Mouse (Mus musculus): Measurements from ENCODE around the gene Odc1. TPM values are rescaled to one million over a fixed set of nuclear protein-coding genes. Genes with fewer than 3 reads are reported as not detected.

Odc1 gene
- polyA plus RNA-seq, 1 experiment from 2014 or later: 193 TPM

- H3K4me3 ChIP-seq: no peak overlapping the region
- no peaks in the 10 kb centered on the region for H3K9me3 ChIP-seq
- 78% methylated on average over 3 of the region's 3 CpGs for WGBS
- H3K27ac ChIP-seq: no peak overlapping the region
- H3K4me1 ChIP-seq: peaks cover 10% of the 10 kb centered on the region
- H3K36me3 ChIP-seq: peaks cover 42% of the 10 kb centered on the region
- H3K9ac ChIP-seq: no peak overlapping the region
- no peak for ATAC-seq (ENCODE audit: insufficient number of reproducible peaks, insufficient read depth, low FRiP score, low TSS enrichment, low read depth)
- H3K4me2 ChIP-seq: no peak overlapping the region
- no peaks in the 10 kb centered on the region for H3K27me3 ChIP-seq
Measured at GRCm38 (mm10) chr12:17552420-17552819, 7.8 kb downstream of the Odc1 start.

- Histone ChIP-seq H3K36me3 (peaks cover 36% of the 10 kb centered on the region), H3K9me3 (no peaks in the 10 kb centered on the region), H3K27ac (no peak overlapping the region), H3K4me2 (no peak overlapping the region), H3K4me1 (peaks cover 12% of the 10 kb centered on the region), H3K4me3 (no peak overlapping the region), H3K9ac (no peak overlapping the region), H3K27me3 (no peaks in the 10 kb centered on the region)
- WGBS: 71% methylated on average over 2 of the region's 2 CpGs
- ATAC-seq (ENCODE audit: insufficient number of reproducible peaks, insufficient read depth, low FRiP score, low TSS enrichment, low read depth): no peak
Measured at GRCm38 (mm10) chr12:17552949-17553348, 8.4 kb downstream of the Odc1 start.

GRCm38 (mm10) chr12:17553627-17554026, 9.0 kb downstream of the Odc1 start:
- Histone ChIP-seq H3K36me3 (peaks cover 30% of the 10 kb centered on the region), H3K4me2 (no peak overlapping the region), H3K4me1 (peaks cover 12% of the 10 kb centered on the region), H3K4me3 (no peak overlapping the region), H3K9me3 (no peaks in the 10 kb centered on the region), H3K27me3 (no peaks in the 10 kb centered on the region), H3K27ac (no peak overlapping the region), H3K9ac (no peak overlapping the region)
- no peak for ATAC-seq (ENCODE audit: insufficient number of reproducible peaks, insufficient read depth, low FRiP score, low TSS enrichment, low read depth)
- WGBS: 79% methylated on average over 5 of the region's 5 CpGs

- Histone ChIP-seq H3K27me3 (no peaks in the 10 kb centered on the region), H3K9me3 (no peaks in the 10 kb centered on the region), H3K36me3 (peaks cover 22% of the 10 kb centered on the region), H3K4me3 (no peak overlapping the region), H3K4me2 (no peak overlapping the region), H3K9ac (no peak overlapping the region), H3K27ac (no peak overlapping the region), H3K4me1 (peaks cover 12% of the 10 kb centered on the region)
- ATAC-seq (ENCODE audit: insufficient number of reproducible peaks, insufficient read depth, low FRiP score, low TSS enrichment, low read depth): peak; percentile 12; the same call in 1 of the 2 replicates
- WGBS: 34% methylated on average over 15 of the region's 15 CpGs
Measured at GRCm38 (mm10) chr12:17554200-17554951, 9.8 kb downstream of the Odc1 start.

- 24% methylated on average over 21 of the region's 21 CpGs for WGBS
- Histone ChIP-seq H3K4me1 (peaks cover 12% of the 10 kb centered on the region), H3K36me3 (peaks cover 2% of the 10 kb centered on the region), H3K27me3 (no peaks in the 10 kb centered on the region), H3K4me2 (peak overlapping the region; percentile 44), H3K9ac (peak overlapping the region; percentile 36; the same call in 1 of the 2 replicates), H3K27ac (0 out of 2 replicates have a peak overlapping the region, but pooled peaks have one; percentile 48), H3K4me3 (no peak overlapping the region), H3K9me3 (no peaks in the 10 kb centered on the region)
- no peak for ATAC-seq (ENCODE audit: insufficient number of reproducible peaks, insufficient read depth, low FRiP score, low TSS enrichment, low read depth)
Measured at GRCm38 (mm10) chr12:17556430-17557343, 12.1 kb downstream of the Odc1 start.

GRCm38 (mm10) chr12:17557344-17557966, 12.9 kb downstream of the Odc1 start:
- no peak for ATAC-seq (ENCODE audit: insufficient number of reproducible peaks, insufficient read depth, low FRiP score, low TSS enrichment, low read depth)
- Histone ChIP-seq H3K4me3 (no peak overlapping the region), H3K27me3 (no peaks in the 10 kb centered on the region), H3K4me1 (peaks cover 12% of the 10 kb centered on the region), H3K9ac (peak overlapping the region; percentile 36; the same call in 1 of the 2 replicates), H3K27ac (0 out of 2 replicates have a peak overlapping the region, but pooled peaks have one; percentile 48), H3K9me3 (no peaks in the 10 kb centered on the region), H3K4me2 (peak overlapping the region; percentile 44), H3K36me3 (no peaks in the 10 kb centered on the region)
- 13% methylated on average over 7 of the region's 7 CpGs for WGBS

- WGBS: 63% methylated on average over 2 of the region's 2 CpGs
- no peak for ATAC-seq (ENCODE audit: insufficient number of reproducible peaks, insufficient read depth, low FRiP score, low TSS enrichment, low read depth)
- no peaks in the 10 kb centered on the region for H3K9me3 ChIP-seq
- peaks cover 12% of the 10 kb centered on the region for H3K4me1 ChIP-seq
- H3K27me3 ChIP-seq: no peaks in the 10 kb centered on the region
- no peak overlapping the region for H3K27ac ChIP-seq
- no peak overlapping the region for H3K4me3 ChIP-seq
- H3K9ac ChIP-seq: no peak overlapping the region
- H3K36me3 ChIP-seq: no peaks in the 10 kb centered on the region
- H3K4me2 ChIP-seq: no peak overlapping the region
Measured at GRCm38 (mm10) chr12:17557967-17558345, 13.4 kb downstream of the Odc1 start.

GRCm38 (mm10) chr12:17562396-17562795, 17.8 kb downstream of the Odc1 start:
- Histone ChIP-seq H3K36me3 (no peaks in the 10 kb centered on the region), H3K9ac (no peak overlapping the region), H3K4me2 (no peak overlapping the region), H3K27me3 (no peaks in the 10 kb centered on the region), H3K4me1 (peaks cover 3% of the 10 kb centered on the region), H3K9me3 (no peaks in the 10 kb centered on the region), H3K27ac (no peak overlapping the region), H3K4me3 (no peak overlapping the region)
- ATAC-seq (ENCODE audit: insufficient number of reproducible peaks, insufficient read depth, low FRiP score, low TSS enrichment, low read depth): no peak
- 69% methylated on average over 1 of the region's 1 CpGs for WGBS

- ATAC-seq (ENCODE audit: insufficient number of reproducible peaks, insufficient read depth, low FRiP score, low TSS enrichment, low read depth): no peak
- Histone ChIP-seq H3K9ac (no peak overlapping the region), H3K4me2 (no peak overlapping the region), H3K9me3 (no peaks in the 10 kb centered on the region), H3K36me3 (no peaks in the 10 kb centered on the region), H3K4me3 (no peak overlapping the region), H3K27me3 (no peaks in the 10 kb centered on the region), H3K4me1 (no peaks in the 10 kb centered on the region), H3K27ac (no peak overlapping the region)
- WGBS: 79% methylated on average over 3 of the region's 3 CpGs
Measured at GRCm38 (mm10) chr12:17565393-17566045, 20.9 kb downstream of the Odc1 start.

GRCm38 (mm10) chr12:17566046-17566408, 21.4 kb downstream of the Odc1 start:
- no peak overlapping the region for H3K4me3 ChIP-seq
- WGBS: 77% methylated on average over 1 of the region's 1 CpGs
- no peak for ATAC-seq (ENCODE audit: insufficient number of reproducible peaks, insufficient read depth, low FRiP score, low TSS enrichment, low read depth)
- no peaks in the 10 kb centered on the region for H3K27me3 ChIP-seq
- no peaks in the 10 kb centered on the region for H3K4me1 ChIP-seq
- no peaks in the 10 kb centered on the region for H3K36me3 ChIP-seq
- H3K4me2 ChIP-seq: no peak overlapping the region
- no peak overlapping the region for H3K9ac ChIP-seq
- H3K9me3 ChIP-seq: no peaks in the 10 kb centered on the region
- no peak overlapping the region for H3K27ac ChIP-seq

GRCm38 (mm10) chr12:17568564-17568963, 24.0 kb downstream of the Odc1 start:
- Histone ChIP-seq H3K4me2 (no peak overlapping the region), H3K9ac (no peak overlapping the region), H3K9me3 (no peaks in the 10 kb centered on the region), H3K27ac (no peak overlapping the region), H3K4me3 (no peak overlapping the region), H3K27me3 (no peaks in the 10 kb centered on the region), H3K36me3 (no peaks in the 10 kb centered on the region), H3K4me1 (no peaks in the 10 kb centered on the region)
- WGBS: 86% methylated on average over 10 of the region's 10 CpGs
- no peak for ATAC-seq (ENCODE audit: insufficient number of reproducible peaks, insufficient read depth, low FRiP score, low TSS enrichment, low read depth)

All from embryonic facial prominence, embryonic 13.5 days (tissue).